Mouse (Mus musculus): ENCODE results near the gene Pik3c2a.

DNA sequence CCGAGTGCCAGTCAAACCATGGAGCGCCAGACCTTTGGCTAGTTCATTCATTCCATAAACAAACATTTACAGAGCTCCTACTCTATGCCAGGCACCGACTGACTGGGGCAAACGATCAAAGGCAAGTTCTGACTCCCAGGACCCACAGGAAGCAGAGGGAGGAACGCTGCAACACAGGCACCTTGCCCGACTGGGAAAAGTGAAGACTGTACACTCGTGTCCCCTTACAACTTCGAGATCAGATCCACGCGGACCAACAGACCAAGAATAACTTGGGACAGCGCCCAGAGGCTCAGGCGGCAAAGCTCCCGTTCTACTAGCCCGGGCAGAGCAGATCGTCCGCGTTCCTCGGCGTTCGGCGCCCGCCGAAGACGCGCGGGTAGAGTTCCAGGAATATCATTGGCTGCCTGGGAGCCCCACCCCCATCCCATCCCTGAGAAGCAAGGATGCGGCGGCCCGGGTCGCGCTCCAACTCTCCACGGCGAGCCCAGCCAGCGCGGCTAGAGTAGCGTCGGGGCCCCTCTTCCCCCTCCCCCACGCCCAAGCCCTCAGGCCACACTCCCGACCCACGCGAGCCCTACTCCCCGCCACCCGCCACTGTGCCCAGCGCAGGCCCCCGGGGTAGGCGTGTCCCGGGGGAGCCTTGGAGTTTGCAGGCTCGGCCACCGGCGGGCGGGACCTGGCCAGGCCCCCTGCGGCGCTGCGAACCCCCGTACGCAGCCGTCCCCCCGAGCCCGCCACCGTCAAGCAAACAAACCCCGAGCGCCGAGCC, 136.0 kb downstream of the Pik3c2a start:
- no peak for TF ChIP-seq USF1 (IDR thresholded peaks at IDR 0.05; ENCODE audit: low read depth, low read length)
- TF ChIP-seq JUND (IDR thresholded peaks at IDR 0.05; ENCODE audit: low read depth, low read length) = no peak
- TF ChIP-seq POLR2A (IDR thresholded peaks at IDR 0.05; ENCODE audit: control insufficient read depth in 1 of 2, insufficient read depth in 1 of 2, low read depth in 1 of 2, low read length in 2 of 2, poor library complexity in 1 of 2) = peak in 1 of 2 experiments; percentile 41; a peak in 1 of 4 replicates
- TF ChIP-seq CTCF (IDR thresholded peaks at IDR 0.05 in 2 of 3, conservative IDR thresholded peaks at IDR 0.05 in 1 of 3; ENCODE audit: control insufficient read depth in 1 of 3, insufficient read depth in 1 of 3, low read depth in 2 of 3, low read length in 3 of 3, poor library complexity in 1 of 3, severe bottlenecking in 1 of 3) = no peak
- no peak for TF ChIP-seq CHD2 (IDR thresholded peaks at IDR 0.05; ENCODE audit: low read length)
- TF ChIP-seq EP300 (IDR thresholded peaks at IDR 0.05; ENCODE audit: low read depth in 1 of 2, low read length in 2 of 2) = no peak
- no peak for TF ChIP-seq MAFK (IDR thresholded peaks at IDR 0.05; ENCODE audit: borderline replicate concordance, low read depth, low read length)
- no peak for TF ChIP-seq SIN3A (IDR thresholded peaks at IDR 0.05; ENCODE audit: low read length)
- no peak for TF ChIP-seq E2F4 (IDR thresholded peaks at IDR 0.05; ENCODE audit: borderline replicate concordance, low read depth, low read length)
- TF ChIP-seq GATA1 (IDR thresholded peaks at IDR 0.05; ENCODE audit: low read depth, low read length) = no peak
- TF ChIP-seq TAL1 (IDR thresholded peaks at IDR 0.05; ENCODE audit: low read length) = no peak
